In the genomic region with DNA sequence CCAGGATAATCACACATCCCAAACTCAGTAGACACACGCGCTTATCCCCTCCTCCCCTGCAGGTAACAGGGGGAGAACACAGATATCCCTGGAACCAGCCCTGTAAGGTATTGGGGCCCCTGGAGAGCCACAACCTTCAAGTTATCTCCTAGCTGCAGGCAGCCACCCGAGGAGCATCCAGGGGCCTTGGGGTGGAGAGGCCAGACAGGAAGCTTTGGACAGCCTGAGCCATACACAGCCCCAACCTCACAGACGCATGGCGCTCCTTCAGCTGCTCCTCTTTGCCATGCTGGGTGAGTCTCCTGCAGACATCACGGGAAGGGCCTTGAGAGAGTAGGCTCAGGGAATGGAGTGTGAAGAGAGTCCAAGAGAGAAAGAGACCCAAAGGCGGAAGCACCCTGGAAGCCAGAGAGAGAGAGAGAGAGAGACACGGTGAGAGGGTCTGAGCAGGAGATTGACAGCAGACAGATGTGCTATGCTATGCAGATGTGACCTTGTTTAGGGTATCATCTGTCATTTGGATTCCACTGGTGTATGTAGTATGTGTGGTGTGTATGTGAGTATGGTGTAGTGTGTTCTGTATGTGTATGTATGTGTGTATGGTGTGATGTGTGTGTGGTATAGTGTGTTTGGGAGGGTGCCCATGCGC, we compare ENCODE assay signal across 1 mouse cellular context.
TF ChIP-seq lines count a peak whose summit lies in the region.

A gene (plus strand): TSS at position 150 of the 649 bp plus-strand sequence.

TF ChIP-seq in MEL, 35 proteins besides CTCF, POLR2A, EP300 and RAD21 (continued from another document):
- TF ChIP-seq SMC3 (IDR thresholded peaks at IDR 0.05; ENCODE audit: low read depth, low read length): no peak
- TF ChIP-seq TCF12 (IDR thresholded peaks at IDR 0.05; ENCODE audit: low read depth, low read length): peak; percentile 70
- TF ChIP-seq MYC (IDR thresholded peaks at IDR 0.05; ENCODE audit: low read depth, low read length): peak; percentile 82; the same call in 1 of the 2 replicates
- no peak for TF ChIP-seq KAT2A (conservative IDR thresholded peaks at IDR 0.05; ENCODE audit: low read depth, low read length)
- peak; percentile 52; the same call in 1 of the 2 replicates for TF ChIP-seq POLR2AphosphoS5 (IDR thresholded peaks at IDR 0.05; ENCODE audit: borderline replicate concordance, low read depth, low read length)
- TF ChIP-seq MAFK (IDR thresholded peaks at IDR 0.05; ENCODE audit: borderline replicate concordance, low read depth, low read length): no peak
- TF ChIP-seq MAX (IDR thresholded peaks at IDR 0.05; ENCODE audit: low read length): peak; percentile 68; the same call in 1 of the 2 replicates
- TF ChIP-seq NELFE (IDR thresholded peaks at IDR 0.05; ENCODE audit: low read depth, low read length): peak; percentile 39
